Mouse (Mus musculus): ENCODE results near the gene Slc9b1. TPM values are rescaled to one million over a fixed set of nuclear protein-coding genes. Genes with fewer than 3 reads are reported as not detected.

The Slc9b1 gene
- total and polyA plus RNA-seq, 2 experiments from 2014 or later = 0.20 TPM; not detected in 1

DNA sequence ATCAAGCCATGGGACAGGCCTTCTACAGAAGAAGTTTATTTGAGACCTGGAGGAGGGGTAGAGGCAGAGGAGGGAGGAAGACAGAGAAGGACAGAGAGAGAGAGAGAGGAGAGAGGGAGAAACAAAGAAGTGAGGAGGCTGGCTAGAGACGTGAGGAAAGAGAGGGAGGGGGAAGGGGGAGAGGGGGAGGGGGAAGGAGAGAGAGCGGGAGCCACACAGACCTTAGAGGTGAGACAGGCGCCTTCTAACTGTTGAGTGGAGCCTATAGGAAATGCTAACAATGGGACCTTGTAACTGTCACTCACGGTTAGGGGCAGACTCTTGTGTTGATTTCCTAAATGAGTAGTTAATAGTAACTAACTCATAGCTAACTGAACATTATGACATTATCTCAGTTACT, 14.1 kb upstream of the Slc9b1 start:
- 45% methylated on average over 4 of the region's 4 CpGs for WGBS
- Histone ChIP-seq H3K4me1 (ENCODE audit: control insufficient read depth, insufficient read depth) (no peaks in the 10 kb centered on the region), H3K36me3 (replicated peaks; ENCODE audit: control insufficient read depth, insufficient read depth, low read length) (no peaks in the 10 kb centered on the region), H3K4me2 (ENCODE audit: low read depth, low read length) (no peak overlapping the region), H3K9ac (replicated peaks; ENCODE audit: low read depth, low read length) (no peak overlapping the region), H3K27me3 (ENCODE audit: control insufficient read depth, insufficient read depth, low read length) (no peaks in the 10 kb centered on the region), H3K27ac (ENCODE audit: low read depth) (no peak overlapping the region), H3K4me3 (ENCODE audit: low read depth, low read length) (no peak overlapping the region), H3K9me3 (replicated peaks; ENCODE audit: control insufficient read depth, low read length) (no peaks in the 10 kb centered on the region)
- ATAC-seq (ENCODE audit: insufficient read depth, low read depth) (no peak), DNase-seq (ENCODE audit: low spot score) (no peak)
- TF ChIP-seq EP300 (IDR thresholded peaks at IDR 0.05; ENCODE audit: low read depth) (no peak), CTCF (IDR thresholded peaks at IDR 0.05; ENCODE audit: low read depth) (no peak)

GRCm38 (mm10) chr3:135349022-135349421, 1.2 kb downstream of the Slc9b1 start:
- Histone ChIP-seq H3K27me3 (ENCODE audit: control insufficient read depth, insufficient read depth, low read length) (no peaks in the 10 kb centered on the region), H3K36me3 (replicated peaks; ENCODE audit: control insufficient read depth, insufficient read depth, low read length) (no peaks in the 10 kb centered on the region), H3K4me3 (ENCODE audit: low read depth, low read length) (no peak overlapping the region), H3K27ac (ENCODE audit: low read depth) (no peak overlapping the region), H3K9ac (replicated peaks; ENCODE audit: low read depth, low read length) (no peak overlapping the region), H3K4me1 (ENCODE audit: control insufficient read depth, insufficient read depth) (no peaks in the 10 kb centered on the region), H3K4me2 (ENCODE audit: low read depth, low read length) (no peak overlapping the region), H3K9me3 (replicated peaks; ENCODE audit: control insufficient read depth, low read length) (no peaks in the 10 kb centered on the region)
- no peak for TF ChIP-seq EP300 (IDR thresholded peaks at IDR 0.05; ENCODE audit: low read depth)
- TF ChIP-seq CTCF (IDR thresholded peaks at IDR 0.05; ENCODE audit: low read depth) = no peak
- ATAC-seq (ENCODE audit: insufficient read depth, low read depth) = no peak
- DNase-seq (ENCODE audit: low spot score) = no peak

DNA sequence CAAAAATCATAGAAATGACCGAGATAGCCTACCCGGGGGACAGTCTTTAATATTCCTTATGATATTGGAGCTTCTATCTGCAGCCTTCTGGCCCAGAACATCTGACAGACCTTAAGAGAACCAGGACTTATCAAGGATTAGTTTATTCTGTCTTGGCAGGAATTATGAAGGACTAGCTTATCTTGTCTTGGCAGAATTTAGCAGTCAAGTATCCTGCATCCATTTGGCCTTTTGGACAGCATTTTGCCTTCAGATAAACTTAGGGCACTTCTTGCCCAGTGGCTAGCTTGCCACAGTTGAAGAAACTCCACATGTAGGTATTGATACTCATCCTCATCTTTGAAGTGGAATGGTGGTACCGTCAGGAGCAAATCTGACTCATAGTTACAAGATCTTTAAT, 4.0 kb downstream of the Slc9b1 start:
- DNase-seq (ENCODE audit: low spot score) (no peak), ATAC-seq (ENCODE audit: insufficient read depth, low read depth) (no peak)
- Histone ChIP-seq H3K36me3 (replicated peaks; ENCODE audit: control insufficient read depth, insufficient read depth, low read length) (no peaks in the 10 kb centered on the region), H3K27me3 (ENCODE audit: control insufficient read depth, insufficient read depth, low read length) (no peaks in the 10 kb centered on the region), H3K4me3 (ENCODE audit: low read depth, low read length) (no peak overlapping the region), H3K9me3 (replicated peaks; ENCODE audit: control insufficient read depth, low read length) (no peaks in the 10 kb centered on the region), H3K4me1 (ENCODE audit: control insufficient read depth, insufficient read depth) (no peaks in the 10 kb centered on the region), H3K9ac (replicated peaks; ENCODE audit: low read depth, low read length) (no peak overlapping the region), H3K27ac (ENCODE audit: low read depth) (no peak overlapping the region), H3K4me2 (ENCODE audit: low read depth, low read length) (no peak overlapping the region)
- WGBS = 89% methylated on average over 3 of the region's 3 CpGs
- TF ChIP-seq CTCF (IDR thresholded peaks at IDR 0.05; ENCODE audit: low read depth) (no peak), EP300 (IDR thresholded peaks at IDR 0.05; ENCODE audit: low read depth) (no peak)

- no peak overlapping the region for H3K4me2 ChIP-seq (ENCODE audit: low read depth, low read length)
- DNase-seq (ENCODE audit: low spot score) (no peak), ATAC-seq (ENCODE audit: insufficient read depth, low read depth) (no peak)
- no peak overlapping the region for H3K27ac ChIP-seq (ENCODE audit: low read depth)
- no peak overlapping the region for H3K9ac ChIP-seq (replicated peaks; ENCODE audit: low read depth, low read length)
- 82% methylated on average over 4 of the region's 4 CpGs for WGBS
- no peak overlapping the region for H3K4me3 ChIP-seq (ENCODE audit: low read depth, low read length)
- TF ChIP-seq CTCF (IDR thresholded peaks at IDR 0.05; ENCODE audit: low read depth) = no peak
- TF ChIP-seq EP300 (IDR thresholded peaks at IDR 0.05; ENCODE audit: low read depth) = no peak
- no peaks in the 10 kb centered on the region for H3K9me3 ChIP-seq (replicated peaks; ENCODE audit: control insufficient read depth, low read length)
- H3K4me1 ChIP-seq (ENCODE audit: control insufficient read depth, insufficient read depth) = no peaks in the 10 kb centered on the region
- no peaks in the 10 kb centered on the region for H3K36me3 ChIP-seq (replicated peaks; ENCODE audit: control insufficient read depth, insufficient read depth, low read length)
- no peaks in the 10 kb centered on the region for H3K27me3 ChIP-seq (ENCODE audit: control insufficient read depth, insufficient read depth, low read length)
Measured at GRCm38 (mm10) chr3:135357394-135357793, 9.6 kb downstream of the Slc9b1 start.

DNA sequence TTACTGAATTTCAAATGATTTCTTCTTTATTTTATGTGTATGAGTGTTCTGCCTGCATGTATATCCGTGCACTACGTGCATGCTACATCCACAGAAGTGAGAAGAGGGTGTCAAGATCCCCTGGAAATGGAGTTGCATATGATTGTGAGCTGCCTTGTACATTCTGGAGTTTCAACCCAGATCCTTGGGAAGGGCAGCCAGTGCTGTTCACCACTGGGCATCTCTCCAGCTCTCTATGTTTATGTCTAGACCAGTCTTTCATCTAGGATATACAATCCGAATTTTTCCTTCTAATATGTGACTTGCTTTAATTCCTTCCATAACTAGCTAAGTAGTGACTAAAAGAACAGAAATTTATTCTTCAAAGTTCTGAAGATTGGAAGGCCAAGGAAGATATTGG, 28.0 kb downstream of the Slc9b1 start:
- H3K27me3 ChIP-seq (ENCODE audit: control insufficient read depth, insufficient read depth, low read length) = no peaks in the 10 kb centered on the region
- no peak overlapping the region for H3K27ac ChIP-seq (ENCODE audit: low read depth)
- no peak for ATAC-seq (ENCODE audit: insufficient read depth, low read depth)
- no peaks in the 10 kb centered on the region for H3K36me3 ChIP-seq (replicated peaks; ENCODE audit: control insufficient read depth, insufficient read depth, low read length)
- TF ChIP-seq CTCF (IDR thresholded peaks at IDR 0.05; ENCODE audit: low read depth) = no peak
- no peak for TF ChIP-seq EP300 (IDR thresholded peaks at IDR 0.05; ENCODE audit: low read depth)
- no peak overlapping the region for H3K4me3 ChIP-seq (ENCODE audit: low read depth, low read length)
- H3K9ac ChIP-seq (replicated peaks; ENCODE audit: low read depth, low read length) = no peak overlapping the region
- DNase-seq (ENCODE audit: low spot score) = no peak
- H3K9me3 ChIP-seq (replicated peaks; ENCODE audit: control insufficient read depth, low read length) = no peaks in the 10 kb centered on the region
- WGBS = 69% methylated on average over 3 of the region's 3 CpGs
- no peak overlapping the region for H3K4me2 ChIP-seq (ENCODE audit: low read depth, low read length)
- H3K4me1 ChIP-seq (ENCODE audit: control insufficient read depth, insufficient read depth) = no peaks in the 10 kb centered on the region

GRCm38 (mm10) chr3:135377445-135377844, 29.6 kb downstream of the Slc9b1 start:
- Histone ChIP-seq H3K9ac (replicated peaks; ENCODE audit: low read depth, low read length) (no peak overlapping the region), H3K4me1 (ENCODE audit: control insufficient read depth, insufficient read depth) (no peaks in the 10 kb centered on the region), H3K4me3 (ENCODE audit: low read depth, low read length) (no peak overlapping the region), H3K27me3 (ENCODE audit: control insufficient read depth, insufficient read depth, low read length) (no peaks in the 10 kb centered on the region), H3K27ac (ENCODE audit: low read depth) (no peak overlapping the region), H3K9me3 (replicated peaks; ENCODE audit: control insufficient read depth, low read length) (no peaks in the 10 kb centered on the region), H3K36me3 (replicated peaks; ENCODE audit: control insufficient read depth, insufficient read depth, low read length) (no peaks in the 10 kb centered on the region), H3K4me2 (ENCODE audit: low read depth, low read length) (no peak overlapping the region)
- DNase-seq (ENCODE audit: low spot score) (no peak), ATAC-seq (ENCODE audit: insufficient read depth, low read depth) (no peak)
- 83% methylated on average over 10 of the region's 10 CpGs for WGBS
- no peak for TF ChIP-seq CTCF (IDR thresholded peaks at IDR 0.05; ENCODE audit: low read depth)
- no peak for TF ChIP-seq EP300 (IDR thresholded peaks at IDR 0.05; ENCODE audit: low read depth)
